In the genomic region with DNA sequence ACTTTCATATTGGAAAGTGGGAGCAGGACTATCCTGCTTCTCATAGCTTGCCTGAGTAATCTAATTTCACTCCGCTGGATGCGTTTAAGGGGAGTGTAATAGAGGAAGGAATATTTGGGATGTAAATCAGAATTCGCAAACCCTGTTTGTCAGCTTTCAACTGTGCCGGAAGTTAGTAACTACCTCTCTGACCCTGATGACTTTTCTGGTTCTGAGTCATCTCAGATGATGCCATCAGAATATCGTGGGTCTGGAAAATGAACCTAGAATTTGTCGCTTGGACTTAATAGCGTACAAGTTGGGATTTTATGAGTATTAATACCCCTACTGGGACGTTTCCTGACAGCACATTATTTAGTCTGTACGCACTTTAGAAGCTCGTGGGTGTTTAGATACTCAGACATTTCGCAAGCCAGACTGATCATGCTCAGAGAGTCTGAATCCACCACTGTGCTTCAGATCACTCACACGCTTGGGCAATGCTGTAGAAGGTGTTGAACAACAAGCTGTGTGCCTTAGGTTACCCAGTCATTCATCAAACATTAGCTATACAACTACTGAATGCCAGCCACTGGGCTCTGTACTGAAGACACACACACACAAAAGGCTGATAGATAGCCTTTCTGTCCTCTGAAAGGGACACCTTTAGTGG, we compare ENCODE assay signal across 16 mouse cellular contexts.
"Had no signal": no experiment of that assay in that cellular context is flagged by ENCODE, and none has a peak within 500 bp of the region (broad histone marks: within the 10 kb centered on the region; RNA-seq: fewer than 3 reads in every experiment).

No protein-coding gene starts in this region.

- H3K27ac ChIP-seq: kidney, postnatal 0 days; limb, embryonic 10.5 days; midbrain, embryonic 10.5 days; neural tube, embryonic 12.5 days had no signal

- H3K9me3 ChIP-seq: limb, embryonic 10.5 days; midbrain, embryonic 10.5 days; neural tube, embryonic 12.5 days had no signal

- H3K9ac ChIP-seq: neural tube, embryonic 12.5 days had no signal

- H3K36me3 ChIP-seq: limb, embryonic 10.5 days; midbrain, embryonic 10.5 days; neural tube, embryonic 12.5 days had no signal

- H3K4me1 ChIP-seq: limb, embryonic 10.5 days; midbrain, embryonic 10.5 days; neural tube, embryonic 12.5 days had no signal

- DNase-seq: kidney, adult 11 months; kidney, adult 9 months; kidney, postnatal 36 days; layer of hippocampus, adult 9-11 months; lung, adult 18-20 months; lung, postnatal 4 days; midbrain, embryonic 14.5 days; right cerebral cortex, postnatal 4 days; spleen, adult 18-20 months; thymus, adult 18-20 months; thymus, postnatal 14 days had no signal

- H3K27me3 ChIP-seq: neural tube, embryonic 12.5 days had no signal

- H3K4me2 ChIP-seq: neural tube, embryonic 12.5 days had no signal

- H3K4me3 ChIP-seq: limb, embryonic 10.5 days; midbrain, embryonic 10.5 days; myocyte; neural tube, embryonic 12.5 days had no signal
